Mouse (Mus musculus) megakaryocyte, adult 5-6 weeks (primary cell): ENCODE results near the gene H2-Q7. TPM values are rescaled to one million over a fixed set of nuclear protein-coding genes. Genes with fewer than 3 reads are reported as not detected.
A peak's percentile ranks its signal among the peaks of the same experiment; 100 is the strongest.
"Not testable (repeated sequence)": the region's sequence is repeated elsewhere in the genome, so short reads cannot be mapped to it uniquely, and the experiment has no call there.

Experiments used
- ATAC-seq: 2 replicates; pipeline ENCODE4 v1.8.0; 2016; ENCODE audit warnings: mild to moderate bottlenecking, inconsistent platforms; ENCODE audit not compliant: poor library complexity, severe bottlenecking
- total RNA-seq, 2 experiments: library from RNA; stranded (forward) in 1 of 2; stranded (reverse) in 1 of 2; fragments of 153-499, 151-499 nt in 1 of 2; fragments of 221-1000, 200-1000 nt in 1 of 2; gene quantifications; 2 replicates each; pipeline versions ENCODE4 v1.2.3 to v1.2.4; 2015 to 2017

H2-Q7 gene
- total RNA-seq (2015) (20.3 and 23.0 TPM in 2 replicates), total RNA-seq (2017) (13.7 and 24.7 TPM in 2 replicates)

GRCm38 (mm10) chr17:35438885-35439284, at the start of gene H2-Q7:
TSS of gene H2-Q7 (plus strand) at chr17:35439155.
- ATAC-seq, result peak; percentile 97

- ATAC-seq, result not testable (repeated sequence)
These were observed 49.2 kb upstream of the H2-Q7 start for GRCm38 (mm10) chr17:35389796-35390195.

DNA sequence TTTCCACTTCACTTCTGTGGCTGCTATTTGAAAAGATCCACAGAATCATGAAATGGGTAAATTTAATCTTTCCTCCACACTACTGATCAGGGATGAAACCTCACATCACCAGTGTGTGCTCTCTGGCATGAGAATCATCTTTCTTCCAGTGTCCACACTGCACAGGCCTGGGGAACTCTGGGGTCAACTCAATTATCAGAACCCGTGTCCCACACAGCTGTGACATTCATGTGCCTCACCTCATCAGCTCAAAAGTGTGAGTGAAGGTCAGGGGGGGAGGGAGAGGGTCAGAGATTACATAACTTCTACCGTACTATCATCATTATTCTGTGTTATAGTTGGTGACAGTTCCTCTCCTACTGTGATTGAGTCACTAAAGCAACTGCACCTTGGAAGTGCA, 46.3 kb upstream of the H2-Q7 start:
- ATAC-seq, result not testable (repeated sequence)

- peak; percentile 99 for ATAC-seq
These were observed 44.8 kb upstream of the H2-Q7 start for GRCm38 (mm10) chr17:35393864-35394800.

DNA sequence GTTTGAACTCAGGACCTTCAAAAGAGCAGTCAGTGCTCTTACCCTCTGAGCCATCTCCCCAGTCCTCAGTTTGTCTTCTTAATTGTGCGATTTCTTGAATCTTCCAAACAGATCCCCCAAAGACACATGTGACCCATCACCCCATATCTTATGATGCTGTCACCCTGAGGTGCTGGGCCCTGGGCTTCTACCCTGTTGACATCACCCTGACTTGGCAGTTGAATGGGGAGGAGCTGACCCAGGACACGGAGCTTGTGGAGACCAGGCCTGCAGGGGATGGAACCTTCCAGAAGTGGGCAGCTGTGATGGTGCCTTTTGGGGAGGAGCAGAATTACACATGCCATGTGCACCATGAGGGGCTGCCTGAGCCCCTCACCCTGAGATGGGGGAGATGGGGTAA, 42.0 kb upstream of the H2-Q7 start:
- not testable (repeated sequence) for ATAC-seq

- not testable (repeated sequence) for ATAC-seq
These were observed 25.9 kb upstream of the H2-Q7 start for GRCm38 (mm10) chr17:35413057-35413456.

- peak; percentile 82 for ATAC-seq
These were observed 23.5 kb upstream of the H2-Q7 start for GRCm38 (mm10) chr17:35415273-35416129.

GRCm38 (mm10) chr17:35418772-35419171, 20.2 kb upstream of the H2-Q7 start:
- no peak for ATAC-seq

GRCm38 (mm10) chr17:35419564-35419963, 19.4 kb upstream of the H2-Q7 start:
- ATAC-seq, result not testable (repeated sequence)

DNA sequence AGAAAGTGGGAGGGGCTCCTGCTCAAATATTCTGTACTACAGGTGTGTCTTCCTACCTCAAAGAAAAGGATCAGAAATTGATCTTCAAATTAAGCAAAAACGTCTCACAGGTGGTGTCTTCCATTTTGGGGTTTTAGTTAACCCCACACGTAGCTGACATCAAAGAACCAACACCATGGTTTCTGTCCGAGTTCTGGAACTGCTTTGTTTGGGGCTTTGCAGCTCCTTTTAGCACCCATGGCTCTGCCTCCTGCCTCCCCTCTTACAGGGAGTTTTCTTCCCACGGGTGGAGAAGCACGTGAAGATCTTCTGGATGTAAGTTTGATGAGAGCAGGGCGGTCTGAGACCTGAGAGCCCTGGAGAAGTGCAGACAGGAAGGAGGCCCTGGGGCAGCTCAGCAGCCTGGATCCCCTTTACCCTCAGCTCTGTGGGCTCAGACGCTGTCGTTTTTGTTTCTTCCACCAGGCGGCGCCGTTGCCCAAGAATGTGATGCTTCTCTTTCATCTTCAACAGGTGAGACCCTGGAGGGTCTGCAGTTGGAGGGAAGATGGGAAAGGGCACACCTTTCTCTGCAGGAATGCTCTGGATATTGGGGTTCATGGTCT, 18.6 kb upstream of the H2-Q7 start:
- not testable (repeated sequence) for ATAC-seq

DNA sequence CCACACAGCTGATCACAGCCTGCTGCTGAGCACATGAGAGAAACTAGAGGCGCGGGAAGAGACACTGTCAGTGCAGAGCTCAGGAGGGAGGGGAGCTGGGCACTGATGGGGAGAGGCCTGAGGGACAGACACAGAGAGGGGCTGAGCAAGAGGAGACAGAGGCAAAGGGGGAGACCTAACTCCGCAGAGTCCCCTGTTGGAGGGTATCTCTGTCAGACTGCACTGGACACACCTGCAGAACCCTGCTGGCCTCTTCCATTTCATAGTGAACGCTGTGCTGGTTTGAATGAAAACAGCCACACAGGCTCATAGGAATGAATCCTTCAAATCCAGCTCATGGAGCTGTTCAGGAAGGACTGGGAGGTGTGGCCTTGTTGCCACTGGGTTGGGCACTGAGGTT, 17.6 kb upstream of the H2-Q7 start:
- not testable (repeated sequence) for ATAC-seq

DNA sequence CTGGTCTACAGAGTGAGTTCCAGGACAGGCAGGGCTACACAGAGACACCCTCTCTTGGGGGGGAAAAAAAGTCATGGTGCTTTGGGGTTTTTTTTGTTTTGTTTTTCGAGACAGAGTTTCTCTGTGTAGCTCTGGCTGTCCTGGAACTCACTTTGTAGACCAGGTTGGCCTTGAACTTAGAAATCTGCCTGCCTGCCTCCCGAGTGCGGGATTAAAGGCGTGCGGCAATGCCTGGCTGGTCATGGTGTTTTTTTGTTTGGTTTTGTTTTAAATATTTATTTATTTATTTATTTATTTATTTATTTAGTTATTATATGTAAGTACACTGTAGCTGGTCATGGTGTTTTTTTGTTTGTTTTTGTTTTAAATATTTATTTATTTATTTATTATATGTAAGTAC, 16.6 kb upstream of the H2-Q7 start:
- not testable (repeated sequence) for ATAC-seq

- not testable (repeated sequence) for ATAC-seq
These were observed 15.7 kb upstream of the H2-Q7 start for GRCm38 (mm10) chr17:35423131-35423810.

- ATAC-seq, result not testable (repeated sequence)
These were observed 14.8 kb upstream of the H2-Q7 start for GRCm38 (mm10) chr17:35424106-35424505.

DNA sequence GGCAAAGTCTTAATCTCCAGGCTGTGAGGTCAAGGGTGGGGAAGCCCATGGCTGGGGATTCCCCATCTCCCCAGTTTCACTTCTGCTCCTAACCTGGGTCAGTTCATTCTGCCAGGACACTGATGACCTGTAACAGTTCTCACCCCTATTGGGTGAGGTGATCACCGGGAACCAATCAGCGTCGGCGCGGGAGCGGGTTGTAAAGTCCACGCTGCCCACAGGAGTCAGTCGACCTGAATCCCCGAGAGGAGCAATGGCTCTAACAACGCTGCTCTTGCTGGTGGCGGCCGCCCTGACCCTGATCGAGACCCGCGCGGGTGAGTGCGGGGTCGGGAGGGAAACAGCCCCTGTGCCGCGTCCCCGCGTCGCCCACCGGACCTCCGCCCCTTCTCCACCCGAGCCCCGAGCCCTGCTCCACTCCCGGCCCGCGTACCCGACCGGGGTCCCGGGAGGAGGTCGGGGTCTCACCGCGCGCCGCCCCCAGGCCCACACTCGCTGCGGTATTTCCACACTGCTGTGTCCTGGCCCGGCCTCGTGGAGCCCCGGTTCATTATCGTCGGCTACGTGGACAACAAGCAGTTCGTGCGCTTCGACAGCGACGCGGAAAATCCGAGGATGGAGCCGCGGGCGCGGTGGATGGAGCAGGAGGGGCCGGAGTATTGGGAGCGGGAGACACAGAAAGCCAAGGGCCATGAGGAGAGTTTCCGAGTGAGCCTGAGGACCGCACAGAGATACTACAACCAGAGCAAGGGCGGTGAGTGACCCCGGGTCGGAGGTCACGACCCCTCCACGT, 14.1 kb upstream of the H2-Q7 start, which contains the start of gene H2-Q6:
Gene H2-Q6 (plus strand): TSS at position 227 of the 793 bp plus-strand sequence.
- ATAC-seq, result peak; percentile 96

DNA sequence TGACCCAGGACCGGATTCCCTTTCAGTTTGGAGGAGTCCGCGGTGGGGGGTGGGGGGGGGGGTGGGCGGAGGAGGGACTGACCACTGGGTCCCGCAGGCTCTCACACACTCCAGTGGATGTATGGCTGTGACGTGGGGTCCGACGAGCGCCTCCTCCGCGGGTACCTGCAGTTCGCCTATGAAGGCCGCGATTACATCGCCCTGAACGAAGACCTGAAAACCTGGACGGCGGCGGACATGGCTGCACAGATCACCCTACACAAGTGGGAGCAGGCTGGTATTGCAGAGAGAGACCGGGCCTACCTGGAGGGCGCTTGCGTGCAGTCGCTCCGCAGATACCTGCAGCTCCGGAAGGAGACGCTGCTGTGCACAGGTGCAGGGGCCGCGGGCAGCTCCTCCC, 13.5 kb upstream of the H2-Q7 start:
- not testable (repeated sequence) for ATAC-seq

DNA sequence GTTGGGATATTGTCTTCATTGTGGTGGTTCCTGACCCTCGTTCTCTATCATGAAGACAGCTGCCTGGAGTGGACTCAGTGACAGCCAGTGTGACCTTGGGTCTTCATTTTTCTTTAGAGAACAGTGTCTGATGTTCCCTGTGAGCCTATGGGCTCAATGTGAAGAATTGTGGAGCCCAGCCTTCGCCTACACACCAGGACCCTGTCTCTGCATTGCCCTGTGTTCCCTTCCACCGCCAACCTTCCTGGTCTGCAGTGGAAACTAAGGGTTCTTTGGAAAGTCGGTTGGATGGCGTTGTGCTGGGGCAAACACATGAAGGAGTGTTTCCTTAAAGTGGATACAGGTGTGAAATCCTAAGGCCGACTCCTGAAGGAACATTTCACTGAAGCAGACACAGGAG, 10.1 kb upstream of the H2-Q7 start:
- not testable (repeated sequence) for ATAC-seq

GRCm38 (mm10) chr17:35430671-35431070, 8.3 kb upstream of the H2-Q7 start:
- ATAC-seq, result not testable (repeated sequence)

DNA sequence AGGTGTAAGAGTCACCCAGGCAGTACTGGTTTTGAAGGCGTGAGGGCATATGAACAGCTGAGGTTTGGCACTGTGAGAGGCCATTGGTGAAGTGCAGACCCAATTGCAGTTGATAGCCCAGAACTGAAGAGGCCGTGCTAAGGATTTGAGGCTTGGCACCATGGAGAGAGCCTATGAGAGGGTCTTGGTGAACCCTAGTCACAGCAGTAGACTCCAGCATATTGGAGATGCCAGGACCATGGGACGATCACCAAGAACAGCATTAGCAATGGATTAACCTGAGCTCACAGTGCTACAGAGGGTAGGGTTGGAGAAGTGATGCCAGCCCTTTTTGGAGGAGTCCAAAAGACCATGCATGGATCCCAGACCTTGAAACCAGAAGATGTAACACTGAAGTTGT, 6.8 kb upstream of the H2-Q7 start:
- not testable (repeated sequence) for ATAC-seq
